Mouse (Mus musculus): ENCODE measurements around the gene Tmem258. TPM values are rescaled to one million over a fixed set of nuclear protein-coding genes. Genes with fewer than 3 reads are reported as not detected.

Tmem258 gene
- total and polyA plus RNA-seq, 2 experiments, result 41.1 to 133 TPM

- Histone ChIP-seq H3K27ac (replicated peaks; ENCODE audit: insufficient read depth, low read depth, low read length) (no peak overlapping the region), H3K9ac (ENCODE audit: low read depth, low read length) (peak overlapping the region; percentile 35; the same call in 1 of the 2 replicates), H3K4me1 (ENCODE audit: control insufficient read depth, insufficient read depth, low read length) (peaks cover 2% of the 10 kb centered on the region), H3K27me3 (ENCODE audit: control insufficient read depth, insufficient read depth, low read length) (no peaks in the 10 kb centered on the region), H3K36me3 (ENCODE audit: control insufficient read depth, insufficient read depth, low read length) (peaks cover 5% of the 10 kb centered on the region; the same call in 1 of the 2 replicates), H3K4me3 (ENCODE audit: insufficient read depth, low read depth, low read length) (peak overlapping the region; percentile 93), H3K79me2 (ENCODE audit: control insufficient read depth, insufficient read depth, low read length) (no peaks in the 10 kb centered on the region)
- TF ChIP-seq CTCF (IDR thresholded peaks at IDR 0.05; ENCODE audit: low read depth, low read length) (0 out of 2 replicates have a peak, but pooled peaks have one; percentile 1), POLR2A (IDR thresholded peaks at IDR 0.05; ENCODE audit: extremely low read depth, insufficient read depth, low read length) (no peak)
- under 1% methylated on average over 5 of the region's 5 CpGs for WGBS
- DNase-seq (ENCODE audit: extremely low read depth, low read depth, low spot score), result peak; percentile 69
These were observed 795 bp downstream of the Tmem258 start for GRCm38 (mm10) chr19:10204616-10205001.

GRCm38 (mm10) chr19:10205051-10205450, 1.2 kb downstream of the Tmem258 start:
- H3K27ac ChIP-seq (replicated peaks; ENCODE audit: insufficient read depth, low read depth, low read length), result no peak overlapping the region
- no peak overlapping the region for H3K9ac ChIP-seq (ENCODE audit: low read depth, low read length)

GRCm38 (mm10) chr19:10208851-10209250, 5.0 kb downstream of the Tmem258 start:
- Histone ChIP-seq H3K27me3 (ENCODE audit: control insufficient read depth, insufficient read depth, low read length) (no peaks in the 10 kb centered on the region), H3K27ac (replicated peaks; ENCODE audit: insufficient read depth, low read depth, low read length) (no peak overlapping the region), H3K4me3 (ENCODE audit: insufficient read depth, low read depth, low read length) (no peak overlapping the region), H3K79me2 (ENCODE audit: control insufficient read depth, insufficient read depth, low read length) (no peaks in the 10 kb centered on the region), H3K4me1 (ENCODE audit: control insufficient read depth, insufficient read depth, low read length) (peaks cover 2% of the 10 kb centered on the region; the same call in 1 of the 2 replicates), H3K36me3 (ENCODE audit: control insufficient read depth, insufficient read depth, low read length) (peaks cover 6% of the 10 kb centered on the region; the same call in 1 of the 2 replicates), H3K9ac (ENCODE audit: low read depth, low read length) (no peak overlapping the region)
- no peak for DNase-seq (ENCODE audit: extremely low read depth, low read depth, low spot score)
- TF ChIP-seq CTCF (IDR thresholded peaks at IDR 0.05; ENCODE audit: low read depth, low read length) (no peak), POLR2A (IDR thresholded peaks at IDR 0.05; ENCODE audit: extremely low read depth, insufficient read depth, low read length) (no peak)
- WGBS, result 76% methylated on average over 3 of the region's 3 CpGs

More at GRCm38 (mm10) chr19:10205051-10205450, 1.2 kb downstream of the Tmem258 start:
- WGBS, result 44% methylated on average over 6 of the region's 6 CpGs
- TF ChIP-seq POLR2A (IDR thresholded peaks at IDR 0.05; ENCODE audit: extremely low read depth, insufficient read depth, low read length), result no peak
- TF ChIP-seq CTCF (IDR thresholded peaks at IDR 0.05; ENCODE audit: low read depth, low read length), result no peak
- Histone ChIP-seq H3K4me3 (ENCODE audit: insufficient read depth, low read depth, low read length) (no peak overlapping the region; the same call in 1 of the 2 replicates), H3K4me1 (ENCODE audit: control insufficient read depth, insufficient read depth, low read length) (peaks cover 2% of the 10 kb centered on the region), H3K36me3 (ENCODE audit: control insufficient read depth, insufficient read depth, low read length) (peaks cover 5% of the 10 kb centered on the region; the same call in 1 of the 2 replicates), H3K79me2 (ENCODE audit: control insufficient read depth, insufficient read depth, low read length) (no peaks in the 10 kb centered on the region), H3K27me3 (ENCODE audit: control insufficient read depth, insufficient read depth, low read length) (no peaks in the 10 kb centered on the region)
- DNase-seq (ENCODE audit: extremely low read depth, low read depth, low spot score), result no peak

- DNase-seq (ENCODE audit: extremely low read depth, low read depth, low spot score), result no peak
- no peak overlapping the region for H3K4me3 ChIP-seq (ENCODE audit: insufficient read depth, low read depth, low read length)
- TF ChIP-seq POLR2A (IDR thresholded peaks at IDR 0.05; ENCODE audit: extremely low read depth, insufficient read depth, low read length) (no peak), CTCF (IDR thresholded peaks at IDR 0.05; ENCODE audit: low read depth, low read length) (no peak)
- no peaks in the 10 kb centered on the region for H3K27me3 ChIP-seq (ENCODE audit: control insufficient read depth, insufficient read depth, low read length)
- no peak overlapping the region for H3K9ac ChIP-seq (ENCODE audit: low read depth, low read length)
- H3K79me2 ChIP-seq (ENCODE audit: control insufficient read depth, insufficient read depth, low read length), result no peaks in the 10 kb centered on the region
- WGBS, result 78% methylated on average over 4 of the region's 4 CpGs
- H3K36me3 ChIP-seq (ENCODE audit: control insufficient read depth, insufficient read depth, low read length), result peaks cover 6% of the 10 kb centered on the region; the same call in 1 of the 2 replicates
- H3K27ac ChIP-seq (replicated peaks; ENCODE audit: insufficient read depth, low read depth, low read length), result no peak overlapping the region
- no peaks in the 10 kb centered on the region for H3K4me1 ChIP-seq (ENCODE audit: control insufficient read depth, insufficient read depth, low read length)
These were observed 7.1 kb downstream of the Tmem258 start for GRCm38 (mm10) chr19:10210885-10211284.

- no peaks in the 10 kb centered on the region for H3K27me3 ChIP-seq (ENCODE audit: control insufficient read depth, insufficient read depth, low read length)
- DNase-seq (ENCODE audit: extremely low read depth, low read depth, low spot score), result no peak
- no peak overlapping the region for H3K9ac ChIP-seq (ENCODE audit: low read depth, low read length)
- H3K79me2 ChIP-seq (ENCODE audit: control insufficient read depth, insufficient read depth, low read length), result no peaks in the 10 kb centered on the region
- H3K27ac ChIP-seq (replicated peaks; ENCODE audit: insufficient read depth, low read depth, low read length), result no peak overlapping the region
- WGBS, result 85% methylated on average over 10 of the region's 10 CpGs
- H3K4me1 ChIP-seq (ENCODE audit: control insufficient read depth, insufficient read depth, low read length), result no peaks in the 10 kb centered on the region
- H3K36me3 ChIP-seq (ENCODE audit: control insufficient read depth, insufficient read depth, low read length), result 0 out of 2 replicates have a peak, but pooled peaks cover 2% of the 10 kb centered on the region
- TF ChIP-seq POLR2A (IDR thresholded peaks at IDR 0.05; ENCODE audit: extremely low read depth, insufficient read depth, low read length) (no peak), CTCF (IDR thresholded peaks at IDR 0.05; ENCODE audit: low read depth, low read length) (no peak)
- H3K4me3 ChIP-seq (ENCODE audit: insufficient read depth, low read depth, low read length), result no peak overlapping the region
These were observed 10.1 kb downstream of the Tmem258 start for GRCm38 (mm10) chr19:10213796-10214471.

- no peak for DNase-seq (ENCODE audit: extremely low read depth, low read depth, low spot score)
- TF ChIP-seq CTCF (IDR thresholded peaks at IDR 0.05; ENCODE audit: low read depth, low read length) (no peak), POLR2A (IDR thresholded peaks at IDR 0.05; ENCODE audit: extremely low read depth, insufficient read depth, low read length) (no peak)
- 0 out of 2 replicates have a peak, but pooled peaks cover 2% of the 10 kb centered on the region for H3K36me3 ChIP-seq (ENCODE audit: control insufficient read depth, insufficient read depth, low read length)
- H3K9ac ChIP-seq (ENCODE audit: low read depth, low read length), result no peak overlapping the region
- H3K27ac ChIP-seq (replicated peaks; ENCODE audit: insufficient read depth, low read depth, low read length), result no peak overlapping the region
- WGBS, result 83% methylated on average over 8 of the region's 8 CpGs
- H3K4me1 ChIP-seq (ENCODE audit: control insufficient read depth, insufficient read depth, low read length), result no peaks in the 10 kb centered on the region
- H3K4me3 ChIP-seq (ENCODE audit: insufficient read depth, low read depth, low read length), result no peak overlapping the region
- H3K27me3 ChIP-seq (ENCODE audit: control insufficient read depth, insufficient read depth, low read length), result no peaks in the 10 kb centered on the region
- H3K79me2 ChIP-seq (ENCODE audit: control insufficient read depth, insufficient read depth, low read length), result no peaks in the 10 kb centered on the region
These were observed 12.3 kb downstream of the Tmem258 start for GRCm38 (mm10) chr19:10216101-10216500.

All from liver, adult 2 months (tissue).